Mouse (Mus musculus): Measurements from ENCODE around the gene Chrna3.
A peak's percentile ranks its signal among the peaks of the same experiment; 100 is the strongest.

The Chrna3 gene

DNA sequence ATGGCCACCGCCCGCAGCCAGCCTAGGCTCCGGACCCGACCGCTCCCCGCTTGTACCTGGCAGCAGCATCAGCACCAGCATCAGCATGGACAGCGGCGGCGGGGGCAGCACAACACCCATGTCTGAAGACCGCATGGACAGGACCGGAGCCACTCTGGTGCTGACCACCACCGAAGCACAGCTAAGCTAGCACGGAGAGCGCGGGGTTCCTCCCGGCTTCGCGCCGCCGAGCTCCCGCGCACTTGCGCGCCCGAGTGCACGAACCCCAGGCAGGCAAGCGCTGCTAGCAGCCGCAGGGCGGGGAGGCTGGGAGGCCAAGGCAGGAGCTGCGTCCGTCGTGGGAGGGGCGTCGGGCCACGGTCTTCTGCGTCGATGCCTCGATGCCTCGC is at the start of gene Chrna3:
Gene Chrna3, minus strand, starts transcription at position 288 of the 389 bp plus-strand sequence.
- ATAC-seq (ENCODE audit: insufficient number of reproducible peaks, low FRiP score, low TSS enrichment), result no peak

GRCm38 (mm10) chr9:55067965-55068265 is 41.6 kb upstream of the Chrna3 start:
- ATAC-seq (ENCODE audit: insufficient number of reproducible peaks, low FRiP score, low TSS enrichment), result no peak

DNA sequence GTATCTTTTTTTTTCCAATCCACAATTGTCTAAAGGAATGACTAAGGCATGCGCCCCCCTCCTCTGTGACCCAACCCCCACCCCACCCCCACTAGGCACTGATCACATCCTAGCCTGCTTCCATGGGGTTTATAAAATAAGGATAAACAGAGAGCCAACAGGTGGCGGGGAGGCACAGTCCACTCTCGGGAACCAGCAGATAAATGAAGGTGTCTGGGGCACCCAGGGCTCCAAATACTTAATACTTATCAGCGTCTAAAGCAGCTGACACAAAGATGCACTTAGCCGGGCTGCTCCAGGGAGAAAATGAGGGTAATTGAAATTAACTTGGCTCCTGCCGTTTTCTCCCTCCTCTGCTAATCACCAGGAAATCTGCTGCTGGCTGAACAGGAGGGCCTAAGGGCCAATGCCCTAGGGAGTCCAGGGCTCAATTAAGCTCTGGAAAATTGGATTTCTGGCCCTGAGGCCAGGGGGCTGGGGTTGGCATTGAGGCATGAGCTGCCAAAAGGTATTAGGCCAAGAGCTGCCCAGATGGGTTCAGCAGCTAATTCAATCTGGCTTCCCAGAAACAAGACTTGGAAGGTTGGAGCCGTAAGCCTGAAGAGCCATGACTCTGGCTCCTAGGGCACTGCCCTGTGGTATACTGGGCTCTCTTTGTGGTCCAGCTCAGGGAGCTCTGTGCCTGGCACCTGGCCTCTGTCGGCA is 41.0 kb upstream of the Chrna3 start:
- peak; percentile 36; the same call in 1 of the 2 replicates for ATAC-seq (ENCODE audit: insufficient number of reproducible peaks, low FRiP score, low TSS enrichment)

GRCm38 (mm10) chr9:55065241-55065640 is 38.9 kb upstream of the Chrna3 start:
- ATAC-seq (ENCODE audit: insufficient number of reproducible peaks, low FRiP score, low TSS enrichment), result peak; percentile 75; the same call in 1 of the 2 replicates

DNA sequence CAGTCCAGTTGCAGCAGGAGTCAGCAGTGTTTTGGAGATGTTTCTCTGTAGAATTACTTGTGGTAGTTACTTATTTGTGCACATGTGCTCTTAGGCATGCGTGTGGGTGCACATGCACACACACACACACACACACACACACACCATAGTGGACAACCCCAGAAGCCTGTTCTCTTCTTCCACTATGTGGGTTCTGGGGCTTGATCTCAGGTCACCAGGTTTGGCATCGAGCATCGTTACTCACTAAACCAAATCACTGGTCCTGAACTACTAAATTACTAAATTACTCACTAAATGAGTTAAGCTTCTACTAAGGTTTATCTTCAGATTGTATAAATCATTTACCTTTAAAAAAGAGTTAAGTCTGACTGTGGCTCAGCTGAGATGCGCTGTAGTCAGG is 31.7 kb upstream of the Chrna3 start:
- ATAC-seq (ENCODE audit: insufficient number of reproducible peaks, low FRiP score, low TSS enrichment), result no peak

- no peak for ATAC-seq (ENCODE audit: insufficient number of reproducible peaks, low FRiP score, low TSS enrichment)
These were observed 29.1 kb upstream of the Chrna3 start for GRCm38 (mm10) chr9:55055386-55055930.

DNA sequence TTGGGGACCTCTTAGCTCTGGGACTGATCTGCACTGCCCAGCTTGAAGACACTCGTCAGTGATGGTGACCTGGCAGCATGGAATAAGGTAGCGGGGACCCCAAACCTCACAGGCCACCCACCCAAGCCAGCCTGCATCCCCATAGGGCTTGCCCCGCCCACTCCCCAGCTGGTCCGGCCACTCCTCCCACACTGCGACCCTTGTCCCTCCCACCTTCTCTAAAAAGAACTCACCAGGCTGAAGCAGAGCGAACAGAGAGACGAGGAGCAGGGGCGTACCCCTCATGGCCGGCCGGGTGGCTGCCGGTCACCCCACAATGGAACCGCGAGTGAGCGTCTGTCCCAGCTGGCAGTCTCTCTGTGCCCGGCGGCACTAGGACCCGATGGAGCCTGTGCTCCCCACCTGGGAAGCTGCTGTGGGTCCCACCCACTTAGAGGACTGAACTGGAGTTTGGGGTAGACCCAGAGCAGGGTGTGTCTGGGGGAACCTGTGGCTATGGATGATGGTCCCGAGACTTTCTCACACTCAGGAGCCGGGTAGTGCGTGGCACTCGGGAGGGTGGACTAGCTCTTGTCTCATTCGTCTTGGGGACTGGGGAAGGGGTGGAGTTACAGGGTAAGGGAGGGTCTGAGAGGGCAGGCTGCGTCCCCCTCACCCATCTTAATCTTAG is 22.0 kb upstream of the Chrna3 start, which contains the start of gene Chrnb4:
Gene Chrnb4, minus strand, starts transcription at position 569 of the 670 bp plus-strand sequence.
- ATAC-seq (ENCODE audit: insufficient number of reproducible peaks, low FRiP score, low TSS enrichment), result no peak

GRCm38 (mm10) chr9:55046764-55047163 is 20.4 kb upstream of the Chrna3 start:
- ATAC-seq (ENCODE audit: insufficient number of reproducible peaks, low FRiP score, low TSS enrichment), result 0 out of 2 replicates have a peak, but pooled peaks have one; percentile 40

DNA sequence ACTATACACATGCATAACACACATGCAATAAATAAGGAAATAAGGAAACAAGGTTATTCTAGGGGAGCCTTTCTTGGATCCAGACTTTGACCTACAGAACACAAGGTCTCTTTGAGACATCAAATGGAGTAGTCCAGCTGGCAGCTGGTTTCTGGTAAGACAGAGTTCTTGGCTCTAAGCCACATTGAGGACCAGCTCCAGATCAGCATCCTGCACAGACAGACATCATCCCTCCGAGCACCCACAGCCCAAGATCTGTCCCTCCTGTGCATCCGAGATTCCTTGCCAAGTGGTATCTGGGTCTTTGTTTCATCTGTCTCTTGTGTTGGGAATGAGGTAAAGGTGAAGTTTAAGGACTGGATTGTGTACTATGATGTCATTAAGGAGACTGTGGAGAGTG is 18.6 kb upstream of the Chrna3 start:
- no peak for ATAC-seq (ENCODE audit: insufficient number of reproducible peaks, low FRiP score, low TSS enrichment)

DNA sequence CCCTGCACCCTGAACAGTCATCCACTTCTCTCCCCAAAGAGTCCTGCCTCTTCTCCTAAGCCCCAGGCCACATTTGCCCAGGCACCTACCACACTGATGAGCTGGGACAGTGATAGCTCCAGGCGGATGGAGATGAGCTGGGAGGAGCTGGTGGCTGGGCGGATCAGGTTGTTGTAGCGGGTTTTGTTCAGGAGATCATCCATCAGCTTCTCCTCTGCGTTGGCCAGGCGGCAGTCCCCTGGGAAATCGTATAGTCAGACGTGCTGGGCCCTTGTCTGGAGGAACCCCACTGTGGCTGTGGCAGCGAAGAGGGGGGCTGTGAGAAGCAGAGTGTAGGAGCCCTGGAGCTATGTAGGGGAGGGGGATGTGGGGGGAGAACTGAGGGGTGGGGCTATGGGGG is 17.3 kb upstream of the Chrna3 start:
- no peak for ATAC-seq (ENCODE audit: insufficient number of reproducible peaks, low FRiP score, low TSS enrichment)

GRCm38 (mm10) chr9:55041389-55041788 is 15.0 kb upstream of the Chrna3 start:
- ATAC-seq (ENCODE audit: insufficient number of reproducible peaks, low FRiP score, low TSS enrichment), result no peak

DNA sequence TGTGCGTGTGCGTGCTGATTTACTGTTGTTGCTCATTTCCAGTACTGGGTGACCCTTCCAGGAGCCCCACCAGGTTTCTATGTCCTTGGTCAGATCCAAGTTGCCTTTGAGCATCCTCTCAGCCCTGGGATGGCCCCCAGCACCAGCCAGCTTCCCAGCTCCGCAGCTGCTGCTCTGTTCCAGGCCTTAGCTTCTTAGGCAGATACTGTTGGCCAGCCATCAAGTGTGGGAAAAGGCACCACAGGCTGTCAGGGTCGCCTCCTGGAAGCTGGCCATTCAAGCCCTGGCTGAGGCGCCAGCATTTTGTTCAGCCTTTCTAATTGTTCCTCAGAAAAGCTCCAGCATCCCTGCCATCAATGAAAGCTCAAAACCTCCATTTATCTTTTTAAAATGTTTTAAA is 13.6 kb upstream of the Chrna3 start:
- no peak for ATAC-seq (ENCODE audit: insufficient number of reproducible peaks, low FRiP score, low TSS enrichment)

- ATAC-seq (ENCODE audit: insufficient number of reproducible peaks, low FRiP score, low TSS enrichment), result no peak
These were observed 12.6 kb upstream of the Chrna3 start for GRCm38 (mm10) chr9:55038948-55039347.

DNA sequence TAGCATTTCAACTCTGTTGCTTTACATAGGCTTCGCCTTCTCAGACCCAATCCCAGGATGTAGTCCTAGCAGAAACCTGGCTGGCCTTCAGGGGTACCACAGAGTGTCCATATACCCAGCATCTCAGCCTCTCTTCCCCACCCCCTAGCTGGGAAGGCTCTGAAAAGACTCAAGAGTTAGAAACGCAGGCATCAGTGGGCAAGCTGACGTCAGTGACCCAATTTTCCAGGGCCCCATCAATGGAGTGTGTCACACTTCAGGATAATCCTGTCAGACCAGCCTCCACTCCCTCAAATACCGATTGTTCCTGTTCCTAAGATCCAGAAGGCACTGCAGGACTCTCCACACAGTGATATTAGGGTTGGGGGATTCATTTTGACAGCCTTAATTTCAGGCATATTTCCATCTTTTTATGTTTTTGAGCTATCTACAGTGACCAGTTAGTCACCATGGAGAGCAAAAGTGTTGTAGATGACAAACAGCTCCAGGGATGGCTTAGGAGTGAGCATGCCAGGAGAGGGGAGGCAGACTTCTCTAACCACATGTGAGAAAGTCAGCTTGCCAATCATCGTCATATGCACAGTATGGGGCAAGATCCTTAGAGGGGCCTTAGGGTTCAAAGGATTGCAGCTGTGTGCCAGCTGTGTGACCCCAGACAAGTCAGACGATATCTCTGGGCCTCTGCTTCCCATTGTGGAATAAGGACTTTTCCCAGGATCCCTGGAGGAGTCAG is 5.2 kb upstream of the Chrna3 start:
- ATAC-seq (ENCODE audit: insufficient number of reproducible peaks, low FRiP score, low TSS enrichment), result no peak

DNA sequence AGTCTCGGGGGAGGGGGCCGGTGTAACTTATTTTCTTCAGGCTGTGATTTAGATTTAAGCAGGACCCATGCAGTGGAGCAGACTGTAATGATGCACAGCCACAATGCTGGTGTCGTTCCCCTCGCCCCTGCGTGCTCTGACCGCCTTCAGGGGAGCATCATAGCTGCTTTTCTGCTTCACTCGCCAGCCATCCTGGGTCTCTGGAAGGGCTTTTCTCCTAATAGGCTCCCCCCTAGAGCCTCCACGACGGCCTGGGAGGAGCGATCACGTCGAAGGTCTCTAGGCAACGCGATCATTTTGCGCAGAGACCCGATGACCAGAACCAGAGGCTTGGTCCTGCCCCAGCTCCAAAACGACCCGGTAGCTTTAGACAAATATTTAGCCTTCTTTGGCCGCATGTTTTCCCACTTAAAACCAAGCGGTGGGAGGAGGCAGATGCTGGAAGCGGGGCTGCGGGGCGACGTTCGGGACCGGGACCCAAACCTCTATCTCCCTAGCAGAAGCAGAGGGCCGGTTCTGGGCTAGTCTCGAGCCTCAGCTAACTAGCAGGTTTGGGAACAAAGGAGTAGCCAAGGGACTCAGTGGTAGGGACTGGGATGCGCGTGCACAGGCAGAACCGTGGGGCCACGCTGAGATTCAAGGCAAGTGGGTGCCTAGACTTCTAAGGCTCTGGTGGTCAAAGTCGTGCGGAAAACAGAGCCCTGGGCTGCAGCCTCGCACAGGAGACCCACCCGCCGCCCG is 658 bp downstream of the Chrna3 start:
- no peak for ATAC-seq (ENCODE audit: insufficient number of reproducible peaks, low FRiP score, low TSS enrichment)

GRCm38 (mm10) chr9:55023902-55024583 is 2.3 kb downstream of the Chrna3 start:
- ATAC-seq (ENCODE audit: insufficient number of reproducible peaks, low FRiP score, low TSS enrichment), result peak; percentile 26; the same call in 1 of the 2 replicates

GRCm38 (mm10) chr9:55023326-55023725 is 3.0 kb downstream of the Chrna3 start:
- ATAC-seq (ENCODE audit: insufficient number of reproducible peaks, low FRiP score, low TSS enrichment), result no peak

DNA sequence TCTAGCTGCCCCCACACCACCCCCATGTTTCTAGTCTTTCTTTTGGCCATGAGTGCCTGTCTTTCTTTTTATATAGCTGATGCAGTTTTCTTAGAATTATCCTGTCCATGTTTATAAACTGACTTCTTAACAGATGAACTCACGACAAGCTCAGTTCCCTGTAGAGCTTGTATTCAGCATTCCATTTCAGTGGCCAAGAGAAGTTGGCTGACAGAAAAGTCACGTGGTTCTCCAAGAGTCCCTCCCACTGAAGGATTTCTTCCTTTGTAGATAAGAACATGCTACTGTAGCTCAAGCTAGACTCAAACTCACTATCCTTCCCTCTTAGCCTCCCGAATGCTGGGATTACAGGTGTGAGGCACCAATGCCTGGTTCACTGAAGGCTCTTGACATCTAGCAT is 9.4 kb downstream of the Chrna3 start:
- ATAC-seq (ENCODE audit: insufficient number of reproducible peaks, low FRiP score, low TSS enrichment), result no peak

DNA sequence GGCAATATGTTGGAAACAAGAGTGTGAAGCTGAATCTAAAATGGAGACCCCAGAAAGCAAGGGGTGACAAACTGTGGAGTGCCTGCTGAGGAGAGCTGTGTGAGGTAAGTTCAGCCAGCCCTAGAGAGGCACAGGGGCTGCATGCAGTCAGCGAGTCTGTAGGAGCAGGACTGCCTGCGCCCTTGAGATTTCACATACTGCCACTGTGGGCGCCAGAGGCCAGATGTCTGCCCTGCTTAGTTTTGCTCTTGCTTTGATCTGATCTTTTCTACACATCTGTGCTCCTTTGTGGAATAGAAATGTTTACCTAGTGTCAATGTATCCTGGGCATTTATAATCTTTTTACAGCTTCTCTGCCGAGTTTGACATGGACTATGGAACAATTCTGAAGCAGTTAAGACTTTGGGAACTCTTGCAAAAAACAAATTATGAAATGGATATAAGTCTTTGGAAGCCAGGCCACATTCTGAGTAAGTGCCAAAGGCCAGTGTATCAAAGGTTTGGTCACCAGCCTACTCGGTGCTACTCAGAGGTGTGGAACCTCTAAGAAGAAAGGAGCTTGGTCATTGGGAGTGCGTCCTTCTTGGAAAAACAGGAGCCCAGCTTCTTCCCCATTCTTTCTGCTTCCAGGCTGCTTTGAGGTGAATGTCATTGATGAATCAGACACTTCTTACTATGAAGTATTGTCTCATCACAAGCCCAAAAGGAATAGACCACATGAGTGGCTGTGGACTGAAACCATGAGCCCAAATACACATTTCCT is 15.6 kb downstream of the Chrna3 start:
- ATAC-seq (ENCODE audit: insufficient number of reproducible peaks, low FRiP score, low TSS enrichment), result no peak

All from cerebellum, adult (tissue).